Mouse (Mus musculus): Measurements from ENCODE around the gene Nrxn1. TPM values are rescaled to one million over a fixed set of nuclear protein-coding genes. Genes with fewer than 3 reads are reported as not detected.

Gene Nrxn1
- polyA plus RNA-seq, 1 experiment from 2014 or later, result 1.2 TPM

DNA sequence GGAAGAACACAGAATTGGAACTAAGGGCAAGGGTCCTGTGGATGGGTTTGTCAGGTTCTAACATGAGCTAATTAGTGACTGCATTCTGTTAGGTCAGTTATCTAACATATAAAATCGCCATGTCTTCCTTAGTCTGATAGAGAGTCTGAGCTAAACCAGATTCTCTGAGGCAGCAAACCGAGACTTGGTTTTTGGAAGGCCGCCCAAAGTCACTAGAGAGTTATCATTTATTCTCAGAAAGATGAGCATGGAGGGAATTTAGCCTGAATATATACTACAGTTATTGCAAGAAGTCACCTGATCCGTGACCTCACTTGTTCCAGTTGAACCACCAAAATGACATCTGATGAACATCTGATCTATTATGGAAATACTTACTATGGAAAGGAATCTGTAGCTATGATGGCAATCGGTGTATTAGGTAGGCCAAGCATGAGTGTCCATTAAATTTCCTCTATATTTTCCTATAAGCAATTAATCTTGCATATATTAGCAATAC, 397.7 kb downstream of the Nrxn1 start:
- no peak for ATAC-seq (replicated peaks; ENCODE audit: extremely low read depth, insufficient read depth, low FRiP score)
- no peak overlapping the region for H3K9ac ChIP-seq (ENCODE audit: low read length)
- H3K4me2 ChIP-seq (ENCODE audit: low read depth, low read length), result no peak overlapping the region
- H3K36me3 ChIP-seq (ENCODE audit: control insufficient read depth, insufficient read depth), result no peaks in the 10 kb centered on the region
- H3K27me3 ChIP-seq (ENCODE audit: control insufficient read depth, insufficient read depth, low read length), result no peaks in the 10 kb centered on the region
- H3K27ac ChIP-seq (ENCODE audit: low read length), result no peak overlapping the region
- H3K4me1 ChIP-seq (ENCODE audit: control insufficient read depth, insufficient read depth, low read length), result no peaks in the 10 kb centered on the region
- 72% methylated on average over 5 of the region's 5 CpGs for WGBS
- H3K9me3 ChIP-seq (replicated peaks; ENCODE audit: control insufficient read depth, low read length), result no peaks in the 10 kb centered on the region
- H3K4me3 ChIP-seq (ENCODE audit: low read length), result no peak overlapping the region

GRCm38 (mm10) chr17:90684172-90684571, 408.7 kb downstream of the Nrxn1 start:
- H3K4me3 ChIP-seq (ENCODE audit: low read length), result no peak overlapping the region
- no peak overlapping the region for H3K27ac ChIP-seq (ENCODE audit: low read length)
- no peaks in the 10 kb centered on the region for H3K36me3 ChIP-seq (ENCODE audit: control insufficient read depth, insufficient read depth)
- H3K27me3 ChIP-seq (ENCODE audit: control insufficient read depth, insufficient read depth, low read length), result no peaks in the 10 kb centered on the region
- no peaks in the 10 kb centered on the region for H3K4me1 ChIP-seq (ENCODE audit: control insufficient read depth, insufficient read depth, low read length)
- no peaks in the 10 kb centered on the region for H3K9me3 ChIP-seq (replicated peaks; ENCODE audit: control insufficient read depth, low read length)
- H3K4me2 ChIP-seq (ENCODE audit: low read depth, low read length), result no peak overlapping the region
- no peak for ATAC-seq (replicated peaks; ENCODE audit: extremely low read depth, insufficient read depth, low FRiP score)
- no peak overlapping the region for H3K9ac ChIP-seq (ENCODE audit: low read length)

DNA sequence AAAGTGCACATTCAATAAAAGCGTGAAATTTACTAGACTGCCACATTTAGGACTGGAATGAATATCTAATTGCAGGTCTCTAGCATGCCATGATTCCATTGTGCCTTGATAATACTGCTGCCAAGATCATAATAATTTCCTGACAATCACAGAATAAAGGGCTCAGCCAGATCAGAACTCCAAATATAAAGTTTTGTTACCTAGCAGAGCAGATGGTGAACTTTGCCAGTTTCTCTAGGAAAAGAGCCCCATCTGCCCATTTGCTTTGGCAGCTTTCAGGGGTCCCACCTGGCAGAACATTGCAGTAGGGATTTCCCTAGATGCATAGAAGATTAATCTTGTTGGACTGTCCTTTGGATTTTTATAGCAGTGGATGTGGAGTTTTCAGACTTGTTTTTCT, 411.9 kb downstream of the Nrxn1 start:
- H3K36me3 ChIP-seq (ENCODE audit: control insufficient read depth, insufficient read depth), result no peaks in the 10 kb centered on the region
- no peak overlapping the region for H3K4me3 ChIP-seq (ENCODE audit: low read length)
- no peaks in the 10 kb centered on the region for H3K4me1 ChIP-seq (ENCODE audit: control insufficient read depth, insufficient read depth, low read length)
- H3K4me2 ChIP-seq (ENCODE audit: low read depth, low read length), result no peak overlapping the region
- ATAC-seq (replicated peaks; ENCODE audit: extremely low read depth, insufficient read depth, low FRiP score), result no peak
- H3K27ac ChIP-seq (ENCODE audit: low read length), result no peak overlapping the region
- no peaks in the 10 kb centered on the region for H3K27me3 ChIP-seq (ENCODE audit: control insufficient read depth, insufficient read depth, low read length)
- 67% methylated on average over 1 of the region's 1 CpGs for WGBS
- no peak overlapping the region for H3K9ac ChIP-seq (ENCODE audit: low read length)
- no peaks in the 10 kb centered on the region for H3K9me3 ChIP-seq (replicated peaks; ENCODE audit: control insufficient read depth, low read length)

DNA sequence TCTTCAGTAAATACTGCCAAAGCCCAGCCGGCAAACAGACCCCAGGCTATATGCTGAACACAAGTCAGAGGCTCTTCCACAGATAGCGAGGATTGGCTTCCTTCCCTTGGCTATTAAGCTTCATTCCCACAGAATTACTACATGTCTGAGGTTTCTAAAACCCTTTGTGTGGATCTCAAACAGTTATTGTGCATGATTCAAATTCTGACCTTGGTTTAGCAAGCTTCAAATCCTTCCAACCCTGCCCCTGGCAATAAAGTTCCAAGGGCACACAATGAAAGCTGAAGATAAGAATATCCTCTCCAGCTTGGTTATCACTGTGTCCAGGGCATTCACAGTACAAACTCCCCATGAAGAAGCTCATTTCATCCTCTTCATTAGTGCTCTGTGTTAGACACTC, 416.2 kb downstream of the Nrxn1 start:
- Histone ChIP-seq H3K4me2 (ENCODE audit: low read depth, low read length) (no peak overlapping the region), H3K27me3 (ENCODE audit: control insufficient read depth, insufficient read depth, low read length) (no peaks in the 10 kb centered on the region), H3K27ac (ENCODE audit: low read length) (no peak overlapping the region), H3K9ac (ENCODE audit: low read length) (no peak overlapping the region), H3K4me3 (ENCODE audit: low read length) (no peak overlapping the region), H3K4me1 (ENCODE audit: control insufficient read depth, insufficient read depth, low read length) (no peaks in the 10 kb centered on the region), H3K36me3 (ENCODE audit: control insufficient read depth, insufficient read depth) (no peaks in the 10 kb centered on the region), H3K9me3 (replicated peaks; ENCODE audit: control insufficient read depth, low read length) (no peaks in the 10 kb centered on the region)
- WGBS, result 62% methylated on average over 2 of the region's 2 CpGs
- no peak for ATAC-seq (replicated peaks; ENCODE audit: extremely low read depth, insufficient read depth, low FRiP score)

DNA sequence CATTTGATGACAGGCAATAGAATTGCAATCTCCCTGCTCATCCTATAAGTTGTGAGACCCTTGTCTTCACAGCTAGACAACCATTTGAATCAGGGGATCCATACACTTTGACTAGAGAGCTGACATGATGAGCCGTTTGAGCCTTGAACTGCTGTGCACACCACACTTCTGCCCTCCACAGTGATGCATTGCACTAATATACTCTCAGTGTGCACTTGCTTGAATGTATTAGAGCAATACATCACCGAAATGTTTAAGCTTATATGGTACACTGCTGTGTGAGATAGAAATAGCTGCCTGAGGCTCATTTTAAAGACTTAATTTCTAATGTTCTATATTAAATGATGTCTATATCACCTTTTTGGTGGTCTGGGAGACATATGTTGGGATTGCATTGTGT, 430.6 kb downstream of the Nrxn1 start:
- no peaks in the 10 kb centered on the region for H3K4me1 ChIP-seq (ENCODE audit: control insufficient read depth, insufficient read depth, low read length)
- H3K36me3 ChIP-seq (ENCODE audit: control insufficient read depth, insufficient read depth), result no peaks in the 10 kb centered on the region
- no peak overlapping the region for H3K27ac ChIP-seq (ENCODE audit: low read length)
- H3K27me3 ChIP-seq (ENCODE audit: control insufficient read depth, insufficient read depth, low read length), result no peaks in the 10 kb centered on the region
- no peak overlapping the region for H3K9ac ChIP-seq (ENCODE audit: low read length)
- WGBS, result 78% methylated on average over 2 of the region's 2 CpGs
- no peaks in the 10 kb centered on the region for H3K9me3 ChIP-seq (replicated peaks; ENCODE audit: control insufficient read depth, low read length)
- H3K4me3 ChIP-seq (ENCODE audit: low read length), result no peak overlapping the region
- no peak for ATAC-seq (replicated peaks; ENCODE audit: extremely low read depth, insufficient read depth, low FRiP score)
- no peak overlapping the region for H3K4me2 ChIP-seq (ENCODE audit: low read depth, low read length)

GRCm38 (mm10) chr17:90654506-90654905, 438.4 kb downstream of the Nrxn1 start:
- WGBS, result 47% methylated on average over 1 of the region's 1 CpGs
- H3K9ac ChIP-seq (ENCODE audit: low read length), result no peak overlapping the region
- no peaks in the 10 kb centered on the region for H3K4me1 ChIP-seq (ENCODE audit: control insufficient read depth, insufficient read depth, low read length)
- no peaks in the 10 kb centered on the region for H3K27me3 ChIP-seq (ENCODE audit: control insufficient read depth, insufficient read depth, low read length)
- H3K36me3 ChIP-seq (ENCODE audit: control insufficient read depth, insufficient read depth), result no peaks in the 10 kb centered on the region
- H3K27ac ChIP-seq (ENCODE audit: low read length), result no peak overlapping the region
- no peak overlapping the region for H3K4me3 ChIP-seq (ENCODE audit: low read length)
- no peak for ATAC-seq (replicated peaks; ENCODE audit: extremely low read depth, insufficient read depth, low FRiP score)
- H3K9me3 ChIP-seq (replicated peaks; ENCODE audit: control insufficient read depth, low read length), result no peaks in the 10 kb centered on the region
- no peak overlapping the region for H3K4me2 ChIP-seq (ENCODE audit: low read depth, low read length)

GRCm38 (mm10) chr17:90653347-90653746, 439.5 kb downstream of the Nrxn1 start:
- WGBS, result 56% methylated on average over 2 of the region's 2 CpGs
- H3K27me3 ChIP-seq (ENCODE audit: control insufficient read depth, insufficient read depth, low read length), result no peaks in the 10 kb centered on the region
- no peaks in the 10 kb centered on the region for H3K36me3 ChIP-seq (ENCODE audit: control insufficient read depth, insufficient read depth)
- no peak overlapping the region for H3K4me2 ChIP-seq (ENCODE audit: low read depth, low read length)
- H3K9ac ChIP-seq (ENCODE audit: low read length), result no peak overlapping the region
- H3K4me1 ChIP-seq (ENCODE audit: control insufficient read depth, insufficient read depth, low read length), result no peaks in the 10 kb centered on the region
- no peak for ATAC-seq (replicated peaks; ENCODE audit: extremely low read depth, insufficient read depth, low FRiP score)
- H3K27ac ChIP-seq (ENCODE audit: low read length), result no peak overlapping the region
- no peaks in the 10 kb centered on the region for H3K9me3 ChIP-seq (replicated peaks; ENCODE audit: control insufficient read depth, low read length)
- H3K4me3 ChIP-seq (ENCODE audit: low read length), result no peak overlapping the region

- Histone ChIP-seq H3K36me3 (ENCODE audit: control insufficient read depth, insufficient read depth) (no peaks in the 10 kb centered on the region), H3K4me2 (ENCODE audit: low read depth, low read length) (no peak overlapping the region), H3K4me3 (ENCODE audit: low read length) (no peak overlapping the region), H3K4me1 (ENCODE audit: control insufficient read depth, insufficient read depth, low read length) (no peaks in the 10 kb centered on the region), H3K9me3 (replicated peaks; ENCODE audit: control insufficient read depth, low read length) (no peaks in the 10 kb centered on the region), H3K27me3 (ENCODE audit: control insufficient read depth, insufficient read depth, low read length) (no peaks in the 10 kb centered on the region), H3K27ac (ENCODE audit: low read length) (no peak overlapping the region), H3K9ac (ENCODE audit: low read length) (no peak overlapping the region)
- WGBS, result 21% methylated on average over 1 of the region's 1 CpGs
- no peak for ATAC-seq (replicated peaks; ENCODE audit: extremely low read depth, insufficient read depth, low FRiP score)
Measured at GRCm38 (mm10) chr17:90650279-90650678, 442.6 kb downstream of the Nrxn1 start.

DNA sequence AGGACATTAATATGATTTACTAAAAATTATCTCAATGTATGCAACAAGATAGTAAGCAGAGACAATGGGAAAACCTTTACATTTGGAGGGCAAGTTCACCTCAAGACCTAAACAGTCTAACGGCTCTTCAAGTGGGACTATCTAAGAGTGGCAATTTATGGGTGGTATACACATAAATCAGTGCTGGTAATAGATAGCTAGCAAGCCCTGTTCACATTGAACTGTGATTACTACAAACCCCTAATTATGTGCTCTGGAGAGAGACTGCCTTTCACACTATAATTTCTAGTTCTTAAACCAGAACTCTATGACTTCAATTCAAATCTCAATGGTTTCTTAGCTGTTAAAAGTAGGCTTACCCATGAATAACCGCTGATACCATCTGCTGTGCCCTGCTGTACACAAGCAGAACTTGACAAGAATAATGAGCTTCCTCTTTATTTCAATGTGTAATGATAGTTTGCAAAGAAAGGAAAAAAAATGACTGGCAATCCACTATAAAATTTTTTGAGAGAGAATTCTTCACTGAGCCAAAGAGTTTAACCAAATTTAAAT, 453.8 kb downstream of the Nrxn1 start:
- WGBS, result 73% methylated on average over 2 of the region's 2 CpGs
- ATAC-seq (replicated peaks; ENCODE audit: extremely low read depth, insufficient read depth, low FRiP score), result no peak
- no peaks in the 10 kb centered on the region for H3K4me1 ChIP-seq (ENCODE audit: control insufficient read depth, insufficient read depth, low read length)

More for the DNA sequence above, 453.8 kb downstream of the Nrxn1 start:
- Histone ChIP-seq H3K27me3 (ENCODE audit: control insufficient read depth, insufficient read depth, low read length) (no peaks in the 10 kb centered on the region), H3K9me3 (replicated peaks; ENCODE audit: control insufficient read depth, low read length) (no peaks in the 10 kb centered on the region), H3K9ac (ENCODE audit: low read length) (no peak overlapping the region), H3K36me3 (ENCODE audit: control insufficient read depth, insufficient read depth) (no peaks in the 10 kb centered on the region), H3K27ac (ENCODE audit: low read length) (no peak overlapping the region), H3K4me3 (ENCODE audit: low read length) (no peak overlapping the region), H3K4me2 (ENCODE audit: low read depth, low read length) (no peak overlapping the region)
